Mouse (Mus musculus) liver, postnatal 0 days (tissue): ENCODE data around the gene Tada3. TPM values are rescaled to one million over a fixed set of nuclear protein-coding genes. Genes with fewer than 3 reads are reported as not detected.

Experiments
- ATAC-seq: fragments of 200-750 bp; cut with Nextera tagmentation; 2 replicates; pipeline ENCODE4 v1.8.0; 2017; ENCODE audit warnings: mild to moderate bottlenecking, moderate library complexity
- DNase-seq: peaks from one replicate; pipeline ENCODE4 v3.0.0-alpha.2; 2016
- H3K27ac ChIP-seq: fragments of 300-500 bp; sonication (generic); 2 replicates; pipeline ENCODE4 v1.5.1; 2014; ENCODE audit warnings: antibody characterized with exemption, moderate library complexity, mild to moderate bottlenecking, low read depth
- H3K27me3 ChIP-seq: fragments of 300-500 bp; sonication (generic); 2 replicates; pipeline ENCODE4 v1.6.1; 2014; ENCODE audit warnings: low read length, control low read depth, mixed read lengths; ENCODE audit not compliant: insufficient read depth
- H3K36me3 ChIP-seq: fragments of 300-500 bp; sonication (generic); replicated peaks from 2 replicates; pipeline ENCODE4 v1.6.1; 2014; ENCODE audit warnings: mild to moderate bottlenecking, control low read depth, low read length, moderate library complexity, mixed read lengths; ENCODE audit not compliant: insufficient read depth
- H3K4me1 ChIP-seq: fragments of 300-500 bp; sonication (generic); 2 replicates; pipeline ENCODE4 v1.6.1; 2014; ENCODE audit warnings: antibody characterized with exemption, mild to moderate bottlenecking, control low read depth; ENCODE audit not compliant: insufficient read depth
- H3K4me2 ChIP-seq: fragments of 300-500 bp; sonication (generic); 2 replicates; pipeline ENCODE4 v1.6.1; 2014; ENCODE audit warnings: low read depth, mild to moderate bottlenecking, low read length, moderate library complexity, mixed read lengths
- H3K4me3 ChIP-seq: fragments of 300-500 bp; sonication (generic); 2 replicates; pipeline ENCODE4 v1.5.1; 2014; ENCODE audit warnings: low read depth, low read length
- H3K9ac ChIP-seq: fragments of 300-500 bp; sonication (generic); replicated peaks from 2 replicates; pipeline ENCODE4 v1.6.1; 2014; ENCODE audit warnings: mild to moderate bottlenecking, moderate library complexity
- H3K9me3 ChIP-seq: fragments of 300-500 bp; sonication (generic); 2 replicates; pipeline ENCODE4 v1.6.1; 2016; ENCODE audit warnings: mild to moderate bottlenecking, control low read depth, low read length, mixed read lengths
- CTCF ChIP-seq: sonication (generic); IDR thresholded peaks from 2 replicates; pipeline ENCODE4 v1.5.1; 2016; ENCODE audit warnings: antibody characterized with exemption, low read depth
- EP300 ChIP-seq: IDR thresholded peaks from 2 replicates; pipeline ENCODE4 v1.6.1; 2016; ENCODE audit warnings: antibody characterized with exemption, low read depth, mild to moderate bottlenecking
- WGBS: fragments of 180-500 bp; shearing (Covaris S2); extraction: QIAGEN DNeasy Blood & Tissue Kit; methylation state at CpG from one replicate; pipeline ENCODE4 v1.1.7; 2014; ENCODE audit not compliant: insufficient replicate concordance; 5-methylcytosine and 5-hydroxymethylcytosine counted together
- polyA plus RNA-seq: library from polyadenylated mRNA; unstranded; fragments of >200 nt; fragmentation: Nextera tagmentation; extraction: Ambion mirVana; gene quantifications from 2 replicates; pipeline ENCODE4 v1.2.1, GENCODE M21; 2015

Tada3 gene
- 11.1 and 11.9 TPM in 2 replicates for polyA plus RNA-seq

- Histone ChIP-seq H3K27ac (peak within 1 kb of the TSS; percentile 97), H3K4me1 (peaks cover 25% of the 10 kb centered on the region), H3K9me3 (no peaks in the 10 kb centered on the region), H3K9ac (peak within 1 kb of the TSS; percentile 89), H3K27me3 (no peaks in the 10 kb centered on the region), H3K4me2 (peak within 1 kb of the TSS; percentile 91), H3K36me3 (peaks cover 46% of the 10 kb centered on the region), H3K4me3 (peak within 1 kb of the TSS; percentile 92)
- TF ChIP-seq CTCF (no peak), EP300 (peak; percentile 81)
- DNase-seq (peak; percentile 94), ATAC-seq (peak; percentile 96)
- under 1% methylated on average over 61 of the region's 61 CpGs for WGBS
These were observed at the start of gene Tada3, which contains the start of gene Arpc4 for GRCm38 (mm10) chr6:113377496-113378385. Tada3 (minus strand) TSS chr6:113377883. Arpc4 (plus strand) TSS chr6:113378115.

- no peak overlapping the region for H3K9ac ChIP-seq
- ATAC-seq: peak; percentile 88
- H3K36me3 ChIP-seq: no peaks in the 10 kb centered on the region
- H3K27ac ChIP-seq: peak overlapping the region; percentile 86
- peak; percentile 89 for TF ChIP-seq CTCF
- TF ChIP-seq EP300: no peak
- H3K4me3 ChIP-seq: no peak overlapping the region
- peak; percentile 79 for DNase-seq
- H3K9me3 ChIP-seq: no peaks in the 10 kb centered on the region
- H3K27me3 ChIP-seq: no peaks in the 10 kb centered on the region
- WGBS: 46% methylated on average over 3 of the region's 3 CpGs
- 0 out of 2 replicates have a peak, but pooled peaks cover 3% of the 10 kb centered on the region for H3K4me1 ChIP-seq
- H3K4me2 ChIP-seq: no peak overlapping the region
These were observed 49.7 kb upstream of the Tada3 start for GRCm38 (mm10) chr6:113427397-113427796.

GRCm38 (mm10) chr6:113426696-113427095, 49.0 kb upstream of the Tada3 start:
- no peaks in the 10 kb centered on the region for H3K36me3 ChIP-seq
- no peak overlapping the region for H3K4me2 ChIP-seq
- WGBS: 85% methylated on average over 4 of the region's 4 CpGs
- H3K4me3 ChIP-seq: no peak overlapping the region
- ATAC-seq: no peak
- H3K4me1 ChIP-seq: 0 out of 2 replicates have a peak, but pooled peaks cover 3% of the 10 kb centered on the region
- no peak overlapping the region for H3K27ac ChIP-seq
- TF ChIP-seq EP300: no peak
- no peak for TF ChIP-seq CTCF
- no peaks in the 10 kb centered on the region for H3K9me3 ChIP-seq
- no peak overlapping the region for H3K9ac ChIP-seq
- H3K27me3 ChIP-seq: no peaks in the 10 kb centered on the region
- no peak for DNase-seq

- Histone ChIP-seq H3K9ac (no peak overlapping the region), H3K4me2 (no peak overlapping the region), H3K9me3 (no peaks in the 10 kb centered on the region), H3K27ac (no peak overlapping the region), H3K4me1 (peaks cover 4% of the 10 kb centered on the region), H3K27me3 (no peaks in the 10 kb centered on the region), H3K4me3 (no peak overlapping the region), H3K36me3 (no peaks in the 10 kb centered on the region)
- ATAC-seq (no peak), DNase-seq (no peak)
- WGBS: 68% methylated on average over 7 of the region's 7 CpGs
- no peak for TF ChIP-seq EP300
These were observed 46.5 kb upstream of the Tada3 start for GRCm38 (mm10) chr6:113424187-113424586.

GRCm38 (mm10) chr6:113423000-113423399, 45.3 kb upstream of the Tada3 start:
- no peaks in the 10 kb centered on the region for H3K36me3 ChIP-seq
- H3K27me3 ChIP-seq: no peaks in the 10 kb centered on the region
- H3K9ac ChIP-seq: no peak overlapping the region
- H3K4me1 ChIP-seq: peaks cover 12% of the 10 kb centered on the region
- no peaks in the 10 kb centered on the region for H3K9me3 ChIP-seq
- TF ChIP-seq EP300 (no peak), CTCF (no peak)
- 44% methylated on average over 4 of the region's 4 CpGs for WGBS
- DNase-seq: no peak
- H3K4me2 ChIP-seq: no peak overlapping the region
- no peak for ATAC-seq
- no peak overlapping the region for H3K4me3 ChIP-seq
- H3K27ac ChIP-seq: no peak overlapping the region

DNA sequence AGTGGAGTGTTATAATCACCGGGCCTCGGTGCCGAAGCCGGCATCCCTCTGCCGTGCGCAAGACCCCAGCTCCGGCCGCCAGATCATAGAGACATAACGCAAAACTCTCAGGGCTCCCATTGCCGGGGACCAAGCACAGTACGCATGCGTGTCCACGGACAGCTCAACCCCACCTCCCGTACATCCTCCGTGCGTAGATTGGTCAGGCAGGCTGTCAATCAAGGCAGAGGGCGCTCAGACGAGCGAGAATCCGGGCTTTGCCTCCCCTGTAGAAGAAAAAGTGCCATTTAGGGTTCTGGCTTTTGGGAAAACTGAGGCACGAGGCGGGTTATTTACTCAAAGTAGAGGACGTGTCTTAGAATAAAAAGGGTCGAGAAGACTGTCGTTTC, 41.5 kb upstream of the Tada3 start, which contains the start of gene Rpusd3:
Gene Rpusd3, minus strand, starts transcription at position 142 of the 389 bp plus-strand sequence.
- ATAC-seq (peak; percentile 98), DNase-seq (peak; percentile 98)
- peaks cover 16% of the 10 kb centered on the region for H3K4me1 ChIP-seq
- H3K36me3 ChIP-seq: peaks cover 11% of the 10 kb centered on the region; the same call in 1 of the 2 replicates
- peak within 1 kb of the TSS; percentile 31; the same call in 1 of the 2 replicates for H3K27ac ChIP-seq
- TF ChIP-seq EP300: no peak
- TF ChIP-seq CTCF: no peak
- WGBS: 0% methylated on average over 25 of the region's 25 CpGs
- H3K27me3 ChIP-seq: no peaks in the 10 kb centered on the region
- peak within 1 kb of the TSS; percentile 84 for H3K9ac ChIP-seq
- H3K4me3 ChIP-seq: peak within 1 kb of the TSS; percentile 63
- peak within 1 kb of the TSS; percentile 94 for H3K4me2 ChIP-seq
- H3K9me3 ChIP-seq: no peaks in the 10 kb centered on the region
